Mouse (Mus musculus): Measurements from ENCODE around the gene Hist1h2bg.
"Not testable (repeated sequence)": the region's sequence is repeated elsewhere in the genome, so short reads cannot be mapped to it uniquely, and the experiment has no call there.

The Hist1h2bg gene

GRCm38 (mm10) chr13:23571022-23571503, at the start of gene Hist1h2bg, which contains the start of gene Hist1h2ae:
Gene Hist1h2bg (plus strand): TSS chr13:23571396.
Gene Hist1h2ae (minus strand): TSS chr13:23571220.
- in situ Hi-C loops (cut with MboI; ENCODE audit: low pct_unique_long_range_greater_than_20kb in 1 of 2, low sequenced_read_pairs in 2 of 2, unreplicated experiment in 1 of 2), result loop anchor here in 1 of 2 experiments (10.0 kb wide), 1 partner anchor 174 kb away; the partner anchor contains the start of genes Hist1h2bb and Hist1h3c

- in situ Hi-C loops (cut with MboI; ENCODE audit: low pct_unique_long_range_greater_than_20kb in 1 of 2, low sequenced_read_pairs in 2 of 2, unreplicated experiment in 1 of 2), result loop anchor here in 1 of 2 experiments (5.0 to 25.0 kb wide), 3 partner anchors 94 to 1484 kb away; partner anchors contain the start of genes Hist1h2ag, Hist1h2ah, Hist1h2bj and Hist1h2bk
Observed at GRCm38 (mm10) chr13:23521703-23522102, 49.5 kb upstream of the Hist1h2bg start.

GRCm38 (mm10) chr13:23523976-23524375, 47.2 kb upstream of the Hist1h2bg start:
- in situ Hi-C loops (cut with MboI; ENCODE audit: low pct_unique_long_range_greater_than_20kb in 1 of 2, low sequenced_read_pairs in 2 of 2, unreplicated experiment in 1 of 2), result loop anchor here in 1 of 2 experiments (5.0 to 25.0 kb wide), 3 partner anchors 97 to 1487 kb away; partner anchors contain the start of genes Hist1h2ag, Hist1h2ah, Hist1h2bj and Hist1h2bk

GRCm38 (mm10) chr13:23524654-23525053, 46.5 kb upstream of the Hist1h2bg start:
- in situ Hi-C loops (cut with MboI; ENCODE audit: low pct_unique_long_range_greater_than_20kb in 1 of 2, low sequenced_read_pairs in 2 of 2, unreplicated experiment in 1 of 2), result loop anchor here in 1 of 2 experiments (5.0 to 25.0 kb wide), 3 partner anchors 97 to 1487 kb away; partner anchors contain the start of genes Hist1h2ag, Hist1h2ah, Hist1h2bj and Hist1h2bk

- in situ Hi-C loops (cut with MboI; ENCODE audit: low pct_unique_long_range_greater_than_20kb in 1 of 2, low sequenced_read_pairs in 2 of 2, unreplicated experiment in 1 of 2), result no loop called here
Observed at GRCm38 (mm10) chr13:23525901-23526300, 45.3 kb upstream of the Hist1h2bg start.

GRCm38 (mm10) chr13:23526312-23526711, 44.9 kb upstream of the Hist1h2bg start:
- in situ Hi-C loops (cut with MboI; ENCODE audit: low pct_unique_long_range_greater_than_20kb in 1 of 2, low sequenced_read_pairs in 2 of 2, unreplicated experiment in 1 of 2), result no loop called here

GRCm38 (mm10) chr13:23529005-23529404, 42.2 kb upstream of the Hist1h2bg start:
- in situ Hi-C loops (cut with MboI; ENCODE audit: low pct_unique_long_range_greater_than_20kb in 1 of 2, low sequenced_read_pairs in 2 of 2, unreplicated experiment in 1 of 2), result no loop called here

GRCm38 (mm10) chr13:23529480-23530165, 41.6 kb upstream of the Hist1h2bg start:
- in situ Hi-C loops (cut with MboI; ENCODE audit: low pct_unique_long_range_greater_than_20kb in 1 of 2, low sequenced_read_pairs in 2 of 2, unreplicated experiment in 1 of 2), result no loop called here

GRCm38 (mm10) chr13:23530181-23530900, 40.9 kb upstream of the Hist1h2bg start:
- in situ Hi-C loops (cut with MboI; ENCODE audit: low pct_unique_long_range_greater_than_20kb in 1 of 2, low sequenced_read_pairs in 2 of 2, unreplicated experiment in 1 of 2), result no loop called here

- in situ Hi-C loops (cut with MboI; ENCODE audit: low pct_unique_long_range_greater_than_20kb in 1 of 2, low sequenced_read_pairs in 2 of 2, unreplicated experiment in 1 of 2), result no loop called here
Observed at GRCm38 (mm10) chr13:23530901-23531875, 40.0 kb upstream of the Hist1h2bg start, which contains the start of gene Hist1h4h. Gene Hist1h4h (plus strand): TSS chr13:23531050.

- in situ Hi-C loops (cut with MboI; ENCODE audit: low pct_unique_long_range_greater_than_20kb in 1 of 2, low sequenced_read_pairs in 2 of 2, unreplicated experiment in 1 of 2), result no loop called here
Observed at GRCm38 (mm10) chr13:23532262-23533075, 38.7 kb upstream of the Hist1h2bg start.

GRCm38 (mm10) chr13:23533560-23534367, 37.4 kb upstream of the Hist1h2bg start, which contains the start of gene Hist1h2af:
Gene Hist1h2af (plus strand): TSS chr13:23533906.
- in situ Hi-C loops (cut with MboI; ENCODE audit: low pct_unique_long_range_greater_than_20kb in 1 of 2, low sequenced_read_pairs in 2 of 2, unreplicated experiment in 1 of 2), result not testable (repeated sequence)

GRCm38 (mm10) chr13:23534368-23535131, 36.6 kb upstream of the Hist1h2bg start:
- in situ Hi-C loops (cut with MboI; ENCODE audit: low pct_unique_long_range_greater_than_20kb in 1 of 2, low sequenced_read_pairs in 2 of 2, unreplicated experiment in 1 of 2), result no loop called here

GRCm38 (mm10) chr13:23535137-23536075, 35.8 kb upstream of the Hist1h2bg start, which contains the start of gene Hist1h3g:
Gene Hist1h3g (plus strand): TSS chr13:23535422.
- in situ Hi-C loops (cut with MboI; ENCODE audit: low pct_unique_long_range_greater_than_20kb in 1 of 2, low sequenced_read_pairs in 2 of 2, unreplicated experiment in 1 of 2), result not testable (repeated sequence)
